Mouse (Mus musculus) brain, embryonic 14.5 days (tissue): ENCODE measurements around the gene Hyal2.

Experiments used
- CTCF ChIP-seq: fragments of 200-500 bp; IDR thresholded peaks from 2 replicates; pipeline ENCODE4 v1.5.1; 2012; ENCODE audit warnings: inconsistent platforms, mild to moderate bottlenecking, moderate library complexity, borderline replicate concordance; ENCODE audit not compliant: insufficient read depth, insufficient read length; ENCODE audit errors: extremely low read depth
- POLR2A ChIP-seq: fragments of 200-500 bp; IDR thresholded peaks from 2 replicates; pipeline ENCODE4 v1.6.1; 2012; ENCODE audit warnings: mild to moderate bottlenecking, inconsistent platforms, borderline replicate concordance; ENCODE audit not compliant: poor library complexity, insufficient read depth, insufficient read length, severe bottlenecking; ENCODE audit errors: extremely low read depth

DNA sequence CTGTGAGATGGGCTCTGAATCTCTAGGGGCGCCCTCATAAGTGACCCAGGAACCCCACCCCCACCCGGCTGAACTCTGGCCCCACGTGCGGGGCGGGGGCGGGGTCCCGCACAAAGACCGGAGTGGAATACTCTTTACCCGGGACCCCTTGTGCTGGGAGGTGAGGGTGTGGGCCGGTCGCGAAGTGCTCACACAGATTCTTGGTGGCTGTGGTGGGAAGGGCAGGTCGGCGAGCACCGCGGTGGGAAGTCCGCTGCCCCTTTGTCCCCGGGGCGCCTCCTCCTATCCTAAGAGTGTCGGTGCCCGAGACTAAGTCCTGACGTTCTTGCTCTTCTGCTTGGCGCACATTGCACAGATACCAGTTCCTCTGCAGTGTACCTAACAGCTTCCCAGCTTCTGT lies 1.5 kb downstream of the Hyal2 start:
- no peak for TF ChIP-seq CTCF
- no peak for TF ChIP-seq POLR2A
